Mouse (Mus musculus) cerebellum, adult 2 months (tissue): ENCODE results near the gene Lst1. TPM values are rescaled to one million over a fixed set of nuclear protein-coding genes. Genes with fewer than 3 reads are reported as not detected.
A peak's percentile ranks its signal among the peaks of the same experiment; 100 is the strongest.

Experiments used
- DNase-seq, 2 experiments: peaks; one replicate each; pipeline ENCODE4 v3.0.0; 2021
- H3K27ac ChIP-seq: fragments of 200-500 bp; 2 replicates; pipeline ENCODE4 v1.5.1; 2012; ENCODE audit warnings: low read length, control low read depth, inconsistent platforms; ENCODE audit not compliant: insufficient read depth
- H3K27me3 ChIP-seq: fragments of 200-500 bp; 2 replicates; pipeline ENCODE4 v1.6.1; 2012; ENCODE audit warnings: inconsistent platforms, mild to moderate bottlenecking, low read length, moderate library complexity; ENCODE audit not compliant: control insufficient read depth, insufficient read depth
- H3K4me1 ChIP-seq: fragments of 200-500 bp; 2 replicates; pipeline ENCODE4 v1.6.1; 2011; ENCODE audit warnings: low read length; ENCODE audit not compliant: control insufficient read depth, insufficient read depth
- H3K4me3 ChIP-seq: fragments of 200-500 bp; replicated peaks from 2 replicates; pipeline ENCODE3; 2011; ENCODE audit warnings: mild to moderate bottlenecking, low read depth, low read length, control low read depth; ENCODE audit not compliant: insufficient read depth
- CTCF ChIP-seq: fragments of 200-500 bp; IDR thresholded peaks from 2 replicates; pipeline ENCODE4 v1.5.1; 2011; ENCODE audit warnings: low read depth, mild to moderate bottlenecking, control low read depth, low read length, moderate library complexity, borderline replicate concordance; ENCODE audit not compliant: insufficient read depth
- POLR2A ChIP-seq: fragments of 200-500 bp; IDR thresholded peaks from 2 replicates; pipeline ENCODE4 v1.6.1; 2011; ENCODE audit warnings: low read length, control low read depth, borderline replicate concordance; ENCODE audit not compliant: insufficient read depth
- WGBS: fragments of 180-500 bp; shearing (Covaris S2); methylation state at CpG from one replicate; pipeline ENCODE4 v1.1.7; 2018; 5-methylcytosine and 5-hydroxymethylcytosine counted together
- polyA plus RNA-seq: library from polyadenylated mRNA; depleted of rRNA; stranded (reverse); fragments of >200 nt; gene quantifications from 2 replicates; pipeline ENCODE4 v1.2.3, GENCODE M21; 2012

Gene Lst1
- polyA plus RNA-seq, 1 experiment = 3.2 TPM

- WGBS = 16% methylated on average over 6 of the region's 6 CpGs
- H3K27ac ChIP-seq = no peak overlapping the region; the same call in 1 of the 2 replicates
Observed at GRCm38 (mm10) chr17:35222299-35222698, 34.1 kb upstream of the Lst1 start.

GRCm38 (mm10) chr17:35220156-35220952 is 32.1 kb upstream of the Lst1 start, which contains the start of gene Gm16181:
Gene Gm16181, plus strand, starts transcription at chr17:35220834.
- 66% methylated on average over 28 of the region's 28 CpGs for WGBS
- DNase-seq = no peak
- Histone ChIP-seq H3K4me3 (no peak within 1 kb of the TSS), H3K27me3 (no peaks in the 10 kb centered on the region), H3K4me1 (peaks cover 15% of the 10 kb centered on the region), H3K27ac (peak within 1 kb of the TSS; percentile 46; the same call in 1 of the 2 replicates)
- TF ChIP-seq POLR2A (no peak), CTCF (no peak)

More at GRCm38 (mm10) chr17:35222299-35222698, 34.1 kb upstream of the Lst1 start:
- DNase-seq = no peak
- H3K27me3 ChIP-seq = no peaks in the 10 kb centered on the region
- no peak for TF ChIP-seq POLR2A
- TF ChIP-seq CTCF = no peak
- no peak overlapping the region for H3K4me3 ChIP-seq
- H3K4me1 ChIP-seq = peaks cover 15% of the 10 kb centered on the region

- Histone ChIP-seq H3K4me3 (no peak overlapping the region), H3K27ac (peak overlapping the region; percentile 46; the same call in 1 of the 2 replicates), H3K27me3 (no peaks in the 10 kb centered on the region), H3K4me1 (peaks cover 15% of the 10 kb centered on the region)
- no peak for TF ChIP-seq CTCF
- no peak for TF ChIP-seq POLR2A
- WGBS = 49% methylated on average over 6 of the region's 6 CpGs
- peak in 1 of 2 experiments; percentile 36 for DNase-seq
Observed at GRCm38 (mm10) chr17:35219601-35220041, 31.4 kb upstream of the Lst1 start.

- DNase-seq = no peak
- 83% methylated on average over 18 of the region's 18 CpGs for WGBS
- Histone ChIP-seq H3K4me1 (peaks cover 15% of the 10 kb centered on the region), H3K4me3 (no peak overlapping the region), H3K27me3 (no peaks in the 10 kb centered on the region), H3K27ac (no peak overlapping the region)
- no peak for TF ChIP-seq CTCF
- TF ChIP-seq POLR2A = no peak
Observed at GRCm38 (mm10) chr17:35218516-35219193, 30.4 kb upstream of the Lst1 start.

GRCm38 (mm10) chr17:35213071-35213470 is 24.8 kb upstream of the Lst1 start:
- no peak for DNase-seq
- 93% methylated on average over 5 of the region's 5 CpGs for WGBS
- Histone ChIP-seq H3K27me3 (no peaks in the 10 kb centered on the region), H3K4me3 (no peak overlapping the region), H3K27ac (no peak overlapping the region), H3K4me1 (no peaks in the 10 kb centered on the region)
- TF ChIP-seq POLR2A (no peak), CTCF (no peak)

- no peak for DNase-seq
- Histone ChIP-seq H3K27me3 (no peaks in the 10 kb centered on the region), H3K27ac (no peak overlapping the region), H3K4me1 (no peaks in the 10 kb centered on the region), H3K4me3 (no peak overlapping the region)
- WGBS = 82% methylated on average over 3 of the region's 3 CpGs
- TF ChIP-seq POLR2A = no peak
- TF ChIP-seq CTCF = no peak
Observed at GRCm38 (mm10) chr17:35210593-35210992, 22.4 kb upstream of the Lst1 start.

GRCm38 (mm10) chr17:35209785-35210535 is 21.7 kb upstream of the Lst1 start:
- Histone ChIP-seq H3K4me3 (no peak overlapping the region), H3K27me3 (no peaks in the 10 kb centered on the region), H3K27ac (no peak overlapping the region), H3K4me1 (no peaks in the 10 kb centered on the region)
- WGBS = 68% methylated on average over 12 of the region's 12 CpGs
- DNase-seq = no peak
- no peak for TF ChIP-seq CTCF
- TF ChIP-seq POLR2A = no peak
